Mouse (Mus musculus): ENCODE measurements at regions not wholly inside any gene's neighbourhood (a gene's known extent, or its start where the extent isn't known, plus 50 kb on each side); places are given as distances from the start of the nearest gene placed in this dataset.

GRCm38 (mm10) chr9:41585012-41585411 is 423.5 kb upstream of the Ubash3b start:
- Histone ChIP-seq H3K9ac (replicated peaks; ENCODE audit: low read depth, low read length) (peak overlapping the region; percentile 61), H3K4me2 (replicated peaks; ENCODE audit: low read depth, low read length) (peak overlapping the region; percentile 47), H3K27me3 (ENCODE audit: control insufficient read depth, insufficient read depth, low read length) (no peaks in the 10 kb centered on the region), H3K4me1 (ENCODE audit: control insufficient read depth, insufficient read depth, low read length) (peaks cover 32% of the 10 kb centered on the region; the same call in 1 of the 2 replicates), H3K4me3 (ENCODE audit: low read depth, low read length) (peak overlapping the region; percentile 27), H3K27ac (ENCODE audit: low read length) (peak overlapping the region; percentile 84), H3K9me3 (ENCODE audit: control insufficient read depth, low read depth, low read length) (no peaks in the 10 kb centered on the region), H3K36me3 (ENCODE audit: control insufficient read depth, insufficient read depth, low read length) (peaks cover 27% of the 10 kb centered on the region)
- 17% methylated on average over 7 of the region's 7 CpGs for WGBS
- ATAC-seq (ENCODE audit: insufficient number of reproducible peaks, insufficient read depth, low FRiP score, low read depth) = no peak

- ATAC-seq (ENCODE audit: insufficient number of reproducible peaks, insufficient read depth, low FRiP score, low read depth) = no peak
- Histone ChIP-seq H3K4me1 (ENCODE audit: control insufficient read depth, insufficient read depth, low read length) (peaks cover 24% of the 10 kb centered on the region; the same call in 1 of the 2 replicates), H3K27me3 (ENCODE audit: control insufficient read depth, insufficient read depth, low read length) (no peaks in the 10 kb centered on the region), H3K4me3 (ENCODE audit: low read depth, low read length) (peak overlapping the region; percentile 78), H3K9me3 (ENCODE audit: control insufficient read depth, low read depth, low read length) (no peaks in the 10 kb centered on the region), H3K9ac (replicated peaks; ENCODE audit: low read depth, low read length) (peak overlapping the region; percentile 84), H3K27ac (ENCODE audit: low read length) (peak overlapping the region; percentile 93), H3K36me3 (ENCODE audit: control insufficient read depth, insufficient read depth, low read length) (peaks cover 17% of the 10 kb centered on the region), H3K4me2 (replicated peaks; ENCODE audit: low read depth, low read length) (peak overlapping the region; percentile 44)
- WGBS = 7% methylated on average over 8 of the region's 8 CpGs
Measured at GRCm38 (mm10) chr9:41583711-41584329, 422.3 kb upstream of the Ubash3b start.

- peak overlapping the region; percentile 93 for H3K27ac ChIP-seq (ENCODE audit: low read length)
- peaks cover 18% of the 10 kb centered on the region; the same call in 1 of the 2 replicates for H3K4me1 ChIP-seq (ENCODE audit: control insufficient read depth, insufficient read depth, low read length)
- no peaks in the 10 kb centered on the region for H3K9me3 ChIP-seq (ENCODE audit: control insufficient read depth, low read depth, low read length)
- 17% methylated on average over 8 of the region's 8 CpGs for WGBS
- H3K27me3 ChIP-seq (ENCODE audit: control insufficient read depth, insufficient read depth, low read length) = no peaks in the 10 kb centered on the region
- peak overlapping the region; percentile 84 for H3K9ac ChIP-seq (replicated peaks; ENCODE audit: low read depth, low read length)
- no peak for ATAC-seq (ENCODE audit: insufficient number of reproducible peaks, insufficient read depth, low FRiP score, low read depth)
- peak overlapping the region; percentile 78 for H3K4me3 ChIP-seq (ENCODE audit: low read depth, low read length)
- peak overlapping the region; percentile 44 for H3K4me2 ChIP-seq (replicated peaks; ENCODE audit: low read depth, low read length)
- peaks cover 11% of the 10 kb centered on the region for H3K36me3 ChIP-seq (ENCODE audit: control insufficient read depth, insufficient read depth, low read length)
Measured at GRCm38 (mm10) chr9:41583276-41583675, 421.8 kb upstream of the Ubash3b start.

GRCm38 (mm10) chr9:41582711-41583236 is 421.3 kb upstream of the Ubash3b start:
- no peaks in the 10 kb centered on the region for H3K9me3 ChIP-seq (ENCODE audit: control insufficient read depth, low read depth, low read length)
- peak overlapping the region; percentile 44 for H3K4me2 ChIP-seq (replicated peaks; ENCODE audit: low read depth, low read length)
- peak overlapping the region; percentile 78 for H3K4me3 ChIP-seq (ENCODE audit: low read depth, low read length)
- peaks cover 11% of the 10 kb centered on the region; the same call in 1 of the 2 replicates for H3K36me3 ChIP-seq (ENCODE audit: control insufficient read depth, insufficient read depth, low read length)
- no peaks in the 10 kb centered on the region for H3K27me3 ChIP-seq (ENCODE audit: control insufficient read depth, insufficient read depth, low read length)
- H3K27ac ChIP-seq (ENCODE audit: low read length) = peak overlapping the region; percentile 93
- H3K4me1 ChIP-seq (ENCODE audit: control insufficient read depth, insufficient read depth, low read length) = peaks cover 15% of the 10 kb centered on the region; the same call in 1 of the 2 replicates
- peak overlapping the region; percentile 84 for H3K9ac ChIP-seq (replicated peaks; ENCODE audit: low read depth, low read length)
- 16% methylated on average over 5 of the region's 5 CpGs for WGBS
- no peak for ATAC-seq (ENCODE audit: insufficient number of reproducible peaks, insufficient read depth, low FRiP score, low read depth)

GRCm38 (mm10) chr9:41582171-41582570 is 420.7 kb upstream of the Ubash3b start:
- 14% methylated on average over 8 of the region's 8 CpGs for WGBS
- Histone ChIP-seq H3K4me3 (ENCODE audit: low read depth, low read length) (peak overlapping the region; percentile 78), H3K27me3 (ENCODE audit: control insufficient read depth, insufficient read depth, low read length) (no peaks in the 10 kb centered on the region), H3K27ac (ENCODE audit: low read length) (peak overlapping the region; percentile 93), H3K4me1 (ENCODE audit: control insufficient read depth, insufficient read depth, low read length) (peaks cover 11% of the 10 kb centered on the region; the same call in 1 of the 2 replicates), H3K36me3 (ENCODE audit: control insufficient read depth, insufficient read depth, low read length) (peaks cover 9% of the 10 kb centered on the region; the same call in 1 of the 2 replicates), H3K4me2 (replicated peaks; ENCODE audit: low read depth, low read length) (peak overlapping the region; percentile 44), H3K9ac (replicated peaks; ENCODE audit: low read depth, low read length) (peak overlapping the region; percentile 84), H3K9me3 (ENCODE audit: control insufficient read depth, low read depth, low read length) (no peaks in the 10 kb centered on the region)
- ATAC-seq (ENCODE audit: insufficient number of reproducible peaks, insufficient read depth, low FRiP score, low read depth) = no peak

- Histone ChIP-seq H3K27me3 (ENCODE audit: control insufficient read depth, insufficient read depth, low read length) (no peaks in the 10 kb centered on the region), H3K27ac (ENCODE audit: low read length) (peak overlapping the region; percentile 93), H3K36me3 (ENCODE audit: control insufficient read depth, insufficient read depth, low read length) (peaks cover 5% of the 10 kb centered on the region; the same call in 1 of the 2 replicates), H3K4me3 (ENCODE audit: low read depth, low read length) (peak overlapping the region; percentile 78), H3K9me3 (ENCODE audit: control insufficient read depth, low read depth, low read length) (no peaks in the 10 kb centered on the region), H3K4me2 (replicated peaks; ENCODE audit: low read depth, low read length) (peak overlapping the region; percentile 44), H3K4me1 (ENCODE audit: control insufficient read depth, insufficient read depth, low read length) (peaks cover 6% of the 10 kb centered on the region; the same call in 1 of the 2 replicates), H3K9ac (replicated peaks; ENCODE audit: low read depth, low read length) (peak overlapping the region; percentile 84)
- no peak for ATAC-seq (ENCODE audit: insufficient number of reproducible peaks, insufficient read depth, low FRiP score, low read depth)
- 6% methylated on average over 9 of the region's 9 CpGs for WGBS
Measured at GRCm38 (mm10) chr9:41581741-41582140, 420.2 kb upstream of the Ubash3b start.

- H3K27me3 ChIP-seq (ENCODE audit: control insufficient read depth, insufficient read depth, low read length) = no peaks in the 10 kb centered on the region
- H3K27ac ChIP-seq (ENCODE audit: low read length) = peak overlapping the region; percentile 93
- H3K9ac ChIP-seq (replicated peaks; ENCODE audit: low read depth, low read length) = peak overlapping the region; percentile 84
- H3K36me3 ChIP-seq (ENCODE audit: control insufficient read depth, insufficient read depth, low read length) = 0 out of 2 replicates have a peak, but pooled peaks cover 2% of the 10 kb centered on the region
- peaks cover 2% of the 10 kb centered on the region; the same call in 1 of the 2 replicates for H3K4me1 ChIP-seq (ENCODE audit: control insufficient read depth, insufficient read depth, low read length)
- H3K4me2 ChIP-seq (replicated peaks; ENCODE audit: low read depth, low read length) = peak overlapping the region; percentile 44
- ATAC-seq (ENCODE audit: insufficient number of reproducible peaks, insufficient read depth, low FRiP score, low read depth) = peak; percentile 33; the same call in 1 of the 2 replicates
- no peaks in the 10 kb centered on the region for H3K9me3 ChIP-seq (ENCODE audit: control insufficient read depth, low read depth, low read length)
- WGBS = under 1% methylated on average over 14 of the region's 14 CpGs
- peak overlapping the region; percentile 78 for H3K4me3 ChIP-seq (ENCODE audit: low read depth, low read length)
Measured at GRCm38 (mm10) chr9:41581152-41581551, 419.7 kb upstream of the Ubash3b start.

- no peaks in the 10 kb centered on the region for H3K9me3 ChIP-seq (ENCODE audit: control insufficient read depth, low read depth, low read length)
- H3K27ac ChIP-seq (ENCODE audit: low read length) = peak overlapping the region; percentile 93
- peak overlapping the region; percentile 44 for H3K4me2 ChIP-seq (replicated peaks; ENCODE audit: low read depth, low read length)
- H3K36me3 ChIP-seq (ENCODE audit: control insufficient read depth, insufficient read depth, low read length) = no peaks in the 10 kb centered on the region
- 1% methylated on average over 13 of the region's 13 CpGs for WGBS
- H3K4me3 ChIP-seq (ENCODE audit: low read depth, low read length) = peak overlapping the region; percentile 78
- H3K4me1 ChIP-seq (ENCODE audit: control insufficient read depth, insufficient read depth, low read length) = no peaks in the 10 kb centered on the region
- ATAC-seq (ENCODE audit: insufficient number of reproducible peaks, insufficient read depth, low FRiP score, low read depth) = peak; percentile 46; the same call in 1 of the 2 replicates
- H3K27me3 ChIP-seq (ENCODE audit: control insufficient read depth, insufficient read depth, low read length) = no peaks in the 10 kb centered on the region
- H3K9ac ChIP-seq (replicated peaks; ENCODE audit: low read depth, low read length) = peak overlapping the region; percentile 84
Measured at GRCm38 (mm10) chr9:41580611-41581041, 419.1 kb upstream of the Ubash3b start.
